Comparison of ENCODE assay signal across 11 mouse cellular contexts in the genomic region with DNA sequence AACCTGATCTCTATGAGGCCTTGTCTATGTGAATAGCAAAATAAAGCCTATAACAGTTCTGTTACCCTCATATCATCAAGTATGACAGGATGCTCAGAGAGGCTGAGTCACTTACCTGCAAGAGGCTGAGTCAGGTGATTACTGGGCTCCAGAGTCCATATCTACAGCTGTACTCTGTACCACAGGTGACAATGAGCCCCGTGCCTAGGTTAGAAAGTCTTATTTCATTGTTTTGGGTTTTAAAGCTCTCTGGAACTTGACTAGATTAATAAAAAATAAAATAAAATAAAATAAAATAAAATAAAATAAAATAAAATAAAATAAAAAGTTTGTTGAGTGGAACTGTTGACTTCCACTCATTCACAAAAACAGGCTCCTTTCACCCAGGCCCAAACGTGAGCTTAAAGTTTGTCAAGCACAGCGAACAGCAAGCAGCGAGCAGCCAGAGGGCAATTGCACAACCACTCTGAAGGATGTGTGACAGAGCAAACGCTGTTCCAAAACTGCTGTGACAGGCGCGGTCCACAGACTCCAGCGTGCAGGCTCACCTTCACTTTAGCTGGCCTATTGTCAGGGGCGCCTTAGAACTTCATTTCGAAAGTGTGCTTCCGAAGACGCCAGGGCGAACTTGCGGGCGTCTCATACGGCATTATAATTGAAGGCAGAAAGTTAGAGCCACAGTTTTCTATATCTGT. TPM values are rescaled to one million over a fixed set of nuclear protein-coding genes. Genes with fewer than 3 reads are reported as not detected.
DNase-seq lines count a peak whose midpoint lies in the region; ATAC-seq and TF ChIP-seq lines count a peak whose summit lies in the region.
"Had no signal": no experiment of that assay in that cellular context is flagged by ENCODE, and none has a peak within 500 bp of the region (broad histone marks: within the 10 kb centered on the region; RNA-seq: fewer than 3 reads in every experiment).

No protein-coding gene starts in this region.

- no peak for TF ChIP-seq CTCF in liver, adult 2 months (IDR thresholded peaks at IDR 0.05; ENCODE audit: low read depth, low read length)
- TF ChIP-seq CTCF in small intestine, adult 2 months (IDR thresholded peaks at IDR 0.05; ENCODE audit: extremely low read depth, insufficient read length, insufficient replicate concordance, low read depth, low read length), result no peak
- no peak for TF ChIP-seq CTCF in hindbrain, postnatal 0 days (IDR thresholded peaks at IDR 0.05; ENCODE audit: low read depth)

- H3K9ac ChIP-seq in embryonic facial prominence, embryonic 14.5 days (ENCODE audit: low read depth, low read length), result peak overlapping the region; percentile 3; the same call in 1 of the 2 replicates
- no peak overlapping the region for H3K9ac ChIP-seq in liver, adult 2 months (ENCODE audit: low read depth, low read length)
- no peak overlapping the region for H3K9ac ChIP-seq in hindbrain, postnatal 0 days (replicated peaks; ENCODE audit: low read length)
- H3K9ac ChIP-seq in hindbrain, embryonic 11.5 days (ENCODE audit: low read depth, low read length), result no peak overlapping the region
- H3K9ac ChIP-seq: neural tube, embryonic 13.5 days had no signal

- H3K4me3 ChIP-seq in embryonic facial prominence, embryonic 14.5 days (ENCODE audit: low read depth, low read length), result 0 out of 2 replicates have a peak overlapping the region, but pooled peaks have one; percentile 9
- H3K4me3 ChIP-seq in liver, adult 2 months (ENCODE audit: insufficient read depth, low read depth, low read length), result no peak overlapping the region
- H3K4me3 ChIP-seq in small intestine, adult 2 months (ENCODE audit: low read depth, low read length), result peak overlapping the region; percentile 31; the same call in 1 of the 2 replicates
- no peak overlapping the region for H3K4me3 ChIP-seq in hindbrain, postnatal 0 days (ENCODE audit: low read length)
- H3K4me3 ChIP-seq in hindbrain, embryonic 11.5 days (ENCODE audit: low read depth, low read length), result no peak overlapping the region
- H3K4me3 ChIP-seq: hindbrain, embryonic 10.5 days; neural tube, embryonic 13.5 days had no signal

- no peak for TF ChIP-seq POLR2A in liver, adult 2 months (IDR thresholded peaks at IDR 0.05; ENCODE audit: extremely low read depth, insufficient read depth, low read length)
- no peak for TF ChIP-seq POLR2A in small intestine, adult 2 months (IDR thresholded peaks at IDR 0.05; ENCODE audit: low read depth, low read length)

- H3K9me3 ChIP-seq in embryonic facial prominence, embryonic 14.5 days (ENCODE audit: control insufficient read depth, low read length), result no peaks in the 10 kb centered on the region
- no peaks in the 10 kb centered on the region for H3K9me3 ChIP-seq in hindbrain, postnatal 0 days (ENCODE audit: low read length)
- H3K9me3 ChIP-seq in hindbrain, embryonic 11.5 days (ENCODE audit: control insufficient read depth, low read length), result no peaks in the 10 kb centered on the region
- H3K9me3 ChIP-seq: hindbrain, embryonic 10.5 days; neural tube, embryonic 13.5 days had no signal

- H3K79me2 ChIP-seq in liver, adult 2 months (ENCODE audit: control insufficient read depth, insufficient read depth, low read length), result no peaks in the 10 kb centered on the region

- peak; percentile 30; the same call in 1 of the 2 replicates for ATAC-seq in embryonic facial prominence, embryonic 14.5 days (ENCODE audit: low read depth)
- ATAC-seq in hindbrain, postnatal 0 days, result no peak
- no peak for ATAC-seq in hindbrain, embryonic 11.5 days (ENCODE audit: low FRiP score)

- DNase-seq in adrenal gland, postnatal 10 days, result peak; percentile 63
- DNase-seq in adrenal gland, adult 18-20 months (ENCODE audit: low spot score in 2 of 2), result no peak
- DNase-seq in embryonic facial prominence, embryonic 14.5 days (ENCODE audit: low spot score), result no peak
- DNase-seq in liver, adult 2 months (ENCODE audit: extremely low read depth, low read depth, low spot score), result peak; percentile 66
- no peak for DNase-seq in cerebellum, postnatal 4 days (ENCODE audit: low spot score in 2 of 2)
- DNase-seq in hindbrain, postnatal 0 days (ENCODE audit: low spot score), result no peak
- no peak for DNase-seq in hindbrain, embryonic 11.5 days (ENCODE audit: low spot score)

- peak overlapping the region; percentile 6 for H3K27ac ChIP-seq in embryonic facial prominence, embryonic 14.5 days (replicated peaks; ENCODE audit: low read depth, low read length)
- no peak overlapping the region for H3K27ac ChIP-seq in liver, adult 2 months (replicated peaks; ENCODE audit: insufficient read depth, low read depth, low read length)
- 0 out of 2 replicates have a peak overlapping the region, but pooled peaks have one; percentile 29 for H3K27ac ChIP-seq in small intestine, adult 2 months (ENCODE audit: insufficient read depth, low read depth, low read length)
- no peak overlapping the region for H3K27ac ChIP-seq in hindbrain, postnatal 0 days
- no peak overlapping the region for H3K27ac ChIP-seq in hindbrain, embryonic 11.5 days (ENCODE audit: low read depth, low read length)
- H3K27ac ChIP-seq: hindbrain, embryonic 10.5 days; neural tube, embryonic 13.5 days had no signal

- peaks cover 17% of the 10 kb centered on the region for H3K4me1 ChIP-seq in embryonic facial prominence, embryonic 14.5 days (ENCODE audit: control insufficient read depth, insufficient read depth, low read length)
- no peaks in the 10 kb centered on the region for H3K4me1 ChIP-seq in liver, adult 2 months (ENCODE audit: control insufficient read depth, insufficient read depth, low read length)
- H3K4me1 ChIP-seq in small intestine, adult 2 months (ENCODE audit: control insufficient read depth, insufficient read depth, insufficient read length, low read length), result peaks cover 2% of the 10 kb centered on the region; the same call in 1 of the 2 replicates
- 0 out of 2 replicates have a peak, but pooled peaks cover 3% of the 10 kb centered on the region for H3K4me1 ChIP-seq in hindbrain, postnatal 0 days (ENCODE audit: insufficient read depth, low read length)
- H3K4me1 ChIP-seq in hindbrain, embryonic 11.5 days (replicated peaks; ENCODE audit: control insufficient read depth, insufficient read depth, low read length), result no peaks in the 10 kb centered on the region

- 42% methylated on average over 16 of the region's 16 CpGs for WGBS in embryonic facial prominence, embryonic 14.5 days
- 28% methylated on average over 16 of the region's 16 CpGs for WGBS in liver, adult 2 months
- 35% methylated on average over 16 of the region's 16 CpGs for WGBS in small intestine, adult 2 months
- 68% methylated on average over 16 of the region's 16 CpGs for WGBS in hindbrain, postnatal 0 days
- WGBS in hindbrain, embryonic 11.5 days, result 72% methylated on average over 16 of the region's 16 CpGs

- no peaks in the 10 kb centered on the region for H3K36me3 ChIP-seq in embryonic facial prominence, embryonic 14.5 days (ENCODE audit: control insufficient read depth, insufficient read depth, low read length)
- no peaks in the 10 kb centered on the region for H3K36me3 ChIP-seq in liver, adult 2 months (ENCODE audit: control insufficient read depth, insufficient read depth, low read length)
- H3K36me3 ChIP-seq in small intestine, adult 2 months (ENCODE audit: control insufficient read depth, insufficient read depth, low read length), result no peaks in the 10 kb centered on the region
- H3K36me3 ChIP-seq in hindbrain, postnatal 0 days (ENCODE audit: insufficient read depth, low read length), result no peaks in the 10 kb centered on the region
- no peaks in the 10 kb centered on the region for H3K36me3 ChIP-seq in hindbrain, embryonic 11.5 days (ENCODE audit: control insufficient read depth, insufficient read depth, low read length)
- H3K36me3 ChIP-seq: hindbrain, embryonic 10.5 days; neural tube, embryonic 13.5 days had no signal

- H3K27me3 ChIP-seq in embryonic facial prominence, embryonic 14.5 days (replicated peaks; ENCODE audit: control insufficient read depth, insufficient read depth, low read length), result no peaks in the 10 kb centered on the region
- no peaks in the 10 kb centered on the region for H3K27me3 ChIP-seq in liver, adult 2 months (ENCODE audit: control insufficient read depth, insufficient read depth, low read length)
- H3K27me3 ChIP-seq in small intestine, adult 2 months (ENCODE audit: control insufficient read depth, insufficient read depth, low read length), result no peaks in the 10 kb centered on the region; the same call in 1 of the 2 replicates
- H3K27me3 ChIP-seq in hindbrain, postnatal 0 days (ENCODE audit: insufficient read depth, low read length), result no peaks in the 10 kb centered on the region
- H3K27me3 ChIP-seq in hindbrain, embryonic 11.5 days (ENCODE audit: control insufficient read depth, insufficient read depth, low read length), result no peaks in the 10 kb centered on the region

- H3K4me2 ChIP-seq in embryonic facial prominence, embryonic 14.5 days (ENCODE audit: low read depth, low read length), result peak overlapping the region; percentile 42
- H3K4me2 ChIP-seq in hindbrain, postnatal 0 days (ENCODE audit: low read depth, low read length), result no peak overlapping the region
- no peak overlapping the region for H3K4me2 ChIP-seq in hindbrain, embryonic 11.5 days (replicated peaks; ENCODE audit: low read depth, low read length)
- H3K4me2 ChIP-seq: midbrain, embryonic 11.5 days; neural tube, embryonic 13.5 days had no signal

RNA-seq across cellular contexts. Expression of a gene that starts 6.5 kb away (rescaled TPM):
- total RNA-seq in adrenal gland, postnatal 10 days (2021), result 100 to 1,000 TPM; 125 to 160 TPM
- 100 to 1,000 TPM in 1 of 2 experiments, 10 to 100 TPM in 1; 91.0 to 172 TPM for total RNA-seq in adrenal gland, adult 18-20 months (2021)
- polyA plus RNA-seq in embryonic facial prominence, embryonic 14.5 days (2014; fragmentation: Nextera tagmentation; extraction: Ambion mirVana), result 35.6 and 36.5 TPM in 2 replicates
- total RNA-seq in liver, adult 2 months (2014; rRNA removed), result 6.6 and 8.2 TPM in 2 replicates
- 2.2 and 4.0 TPM in 2 replicates for polyA plus RNA-seq in liver, adult 2 months (2012; rRNA removed)
- 6.2 and 7.5 TPM in 2 replicates for polyA plus RNA-seq in small intestine, adult 2 months (2012; rRNA removed)
- total RNA-seq in hindbrain, postnatal 0 days (2014; rRNA removed), result 21.7 and 21.8 TPM in 2 replicates
- polyA plus RNA-seq in hindbrain, postnatal 0 days (2015; fragmentation: Nextera tagmentation; extraction: Ambion mirVana), result 4.6 and 4.8 TPM in 2 replicates
- polyA plus RNA-seq in hindbrain, embryonic 11.5 days (2014; fragmentation: Nextera tagmentation; extraction: Ambion mirVana), result 7.5 and 9.6 TPM in 2 replicates

RNA-seq across cellular contexts. Expression of a gene that starts 35.0 kb away (rescaled TPM):
- 1 to 10 TPM; 2.6 to 3.5 TPM for total RNA-seq in adrenal gland, postnatal 10 days (2021)
- 1 to 10 TPM; 2.1 to 2.5 TPM for total RNA-seq in adrenal gland, adult 18-20 months (2021)
- polyA plus RNA-seq in embryonic facial prominence, embryonic 14.5 days (2014; fragmentation: Nextera tagmentation; extraction: Ambion mirVana), result 4.2 and 5.0 TPM in 2 replicates
- total RNA-seq in liver, adult 2 months (2014; rRNA removed), result 1.8 and 1.9 TPM in 2 replicates
- 0.81 and 0.83 TPM in 2 replicates for polyA plus RNA-seq in liver, adult 2 months (2012; rRNA removed)
- 0.72 and 0.96 TPM in 2 replicates for polyA plus RNA-seq in small intestine, adult 2 months (2012; rRNA removed)
- total RNA-seq in hindbrain, postnatal 0 days (2014; rRNA removed), result 4.8 and 5.1 TPM in 2 replicates
- 3.8 and 4.7 TPM in 2 replicates for polyA plus RNA-seq in hindbrain, postnatal 0 days (2015; fragmentation: Nextera tagmentation; extraction: Ambion mirVana)
- 1.2 and 2.1 TPM in 2 replicates for polyA plus RNA-seq in hindbrain, embryonic 11.5 days (2014; fragmentation: Nextera tagmentation; extraction: Ambion mirVana)

Comparison
In these comparisons a context has a peak if more than half of its experiments do, and no peak if none do; other contexts are left out.
1. DNase-seq: peak in adrenal gland, postnatal 10 days (single experiment) and liver, adult 2 months (single experiment); none in adrenal gland, adult 18-20 months (0 of 2), embryonic facial prominence, embryonic 14.5 days (single experiment), cerebellum, postnatal 4 days (0 of 2), hindbrain, postnatal 0 days (single experiment) and hindbrain, embryonic 11.5 days (single experiment).
2. H3K27ac ChIP-seq: peak in embryonic facial prominence, embryonic 14.5 days (single experiment) and small intestine, adult 2 months (single experiment); none in liver, adult 2 months (single experiment), hindbrain, postnatal 0 days (single experiment) and hindbrain, embryonic 11.5 days (single experiment).
3. H3K4me3 ChIP-seq: peak in embryonic facial prominence, embryonic 14.5 days (single experiment) and small intestine, adult 2 months (single experiment); none in liver, adult 2 months (single experiment), hindbrain, postnatal 0 days (single experiment) and hindbrain, embryonic 11.5 days (single experiment).